Mouse (Mus musculus) erythroblast, embryonic 14.5 days (primary cell): ENCODE data around the gene Mchr1. TPM values are rescaled to one million over a fixed set of nuclear protein-coding genes. Genes with fewer than 3 reads are reported as not detected.

Experiments used
- H3K27me3 ChIP-seq: 2 replicates; pipeline ENCODE4 v1.6.1; 2012; ENCODE audit warnings: inconsistent platforms; ENCODE audit not compliant: control insufficient read depth
- H3K36me3 ChIP-seq: 2 replicates; pipeline ENCODE4 v1.6.1; 2012; ENCODE audit warnings: mild to moderate bottlenecking, inconsistent platforms; ENCODE audit not compliant: control insufficient read depth
- H3K4me1 ChIP-seq: 2 replicates; pipeline ENCODE4 v1.6.1; 2012; ENCODE audit warnings: inconsistent platforms; ENCODE audit not compliant: control insufficient read depth
- H3K4me3 ChIP-seq: replicated peaks from 2 replicates; pipeline ENCODE3; 2012; ENCODE audit warnings: moderate library complexity, mild to moderate bottlenecking, inconsistent platforms
- H3K9me3 ChIP-seq: 2 replicates; pipeline ENCODE4 v1.6.1; 2012; ENCODE audit warnings: low read length, inconsistent platforms, mixed read lengths; ENCODE audit not compliant: control insufficient read depth
- GATA1 ChIP-seq: IDR thresholded peaks from 2 replicates; pipeline ENCODE4 v1.6.1; 2012; ENCODE audit warnings: low read length, inconsistent platforms, mixed read lengths
- TAL1 ChIP-seq: IDR thresholded peaks from 3 replicates; pipeline ENCODE4 v1.6.1; 2012; ENCODE audit warnings: low read length, inconsistent platforms, mixed read lengths
- polyA plus RNA-seq: library from polyadenylated mRNA; stranded (reverse); fragments of >175 nt; gene quantifications from 2 replicates; pipeline ENCODE4 v1.2.3, GENCODE M21; 2012

The Mchr1 gene
- polyA plus RNA-seq, 1 experiment: not detected

- no peaks in the 10 kb centered on the region for H3K4me1 ChIP-seq
- no peak for TF ChIP-seq GATA1
- no peak for TF ChIP-seq TAL1
- H3K9me3 ChIP-seq: no peaks in the 10 kb centered on the region
- no peaks in the 10 kb centered on the region for H3K36me3 ChIP-seq
- H3K27me3 ChIP-seq: no peaks in the 10 kb centered on the region
- no peak overlapping the region for H3K4me3 ChIP-seq
Measured at GRCm38 (mm10) chr15:81255063-81255462, 19.8 kb downstream of the Mchr1 start.

GRCm38 (mm10) chr15:81258296-81258695 lies 23.0 kb downstream of the Mchr1 start:
- H3K9me3 ChIP-seq: no peaks in the 10 kb centered on the region
- no peaks in the 10 kb centered on the region for H3K4me1 ChIP-seq
- no peak overlapping the region for H3K4me3 ChIP-seq
- no peaks in the 10 kb centered on the region for H3K27me3 ChIP-seq
- TF ChIP-seq GATA1 (no peak), TAL1 (no peak)
- H3K36me3 ChIP-seq: no peaks in the 10 kb centered on the region

- Histone ChIP-seq H3K36me3 (no peaks in the 10 kb centered on the region), H3K4me1 (no peaks in the 10 kb centered on the region), H3K4me3 (no peak overlapping the region), H3K9me3 (no peaks in the 10 kb centered on the region), H3K27me3 (no peaks in the 10 kb centered on the region)
- TF ChIP-seq GATA1 (no peak), TAL1 (no peak)
Measured at GRCm38 (mm10) chr15:81259304-81259703, 24.0 kb downstream of the Mchr1 start.

- Histone ChIP-seq H3K4me1 (no peaks in the 10 kb centered on the region), H3K27me3 (no peaks in the 10 kb centered on the region), H3K9me3 (no peaks in the 10 kb centered on the region), H3K36me3 (no peaks in the 10 kb centered on the region), H3K4me3 (no peak overlapping the region)
- no peak for TF ChIP-seq GATA1
- no peak for TF ChIP-seq TAL1
Measured at GRCm38 (mm10) chr15:81260208-81260607, 24.9 kb downstream of the Mchr1 start.

GRCm38 (mm10) chr15:81264392-81265095 lies 29.2 kb downstream of the Mchr1 start:
- H3K27me3 ChIP-seq: no peaks in the 10 kb centered on the region
- no peak overlapping the region for H3K4me3 ChIP-seq
- H3K4me1 ChIP-seq: no peaks in the 10 kb centered on the region
- H3K9me3 ChIP-seq: no peaks in the 10 kb centered on the region
- no peaks in the 10 kb centered on the region for H3K36me3 ChIP-seq
- TF ChIP-seq TAL1: no peak
- no peak for TF ChIP-seq GATA1

GRCm38 (mm10) chr15:81267416-81267815 lies 32.1 kb downstream of the Mchr1 start:
- TF ChIP-seq GATA1 (no peak), TAL1 (no peak)

GRCm38 (mm10) chr15:81272305-81273053 lies 37.2 kb downstream of the Mchr1 start:
- no peaks in the 10 kb centered on the region for H3K4me1 ChIP-seq
- no peaks in the 10 kb centered on the region for H3K36me3 ChIP-seq
- no peak for TF ChIP-seq GATA1
- TF ChIP-seq TAL1: no peak
- no peaks in the 10 kb centered on the region for H3K9me3 ChIP-seq
- no peak overlapping the region for H3K4me3 ChIP-seq
- no peaks in the 10 kb centered on the region for H3K27me3 ChIP-seq

More at GRCm38 (mm10) chr15:81267416-81267815, 32.1 kb downstream of the Mchr1 start:
- H3K4me1 ChIP-seq: no peaks in the 10 kb centered on the region
- no peaks in the 10 kb centered on the region for H3K36me3 ChIP-seq
- H3K27me3 ChIP-seq: no peaks in the 10 kb centered on the region
- H3K9me3 ChIP-seq: no peaks in the 10 kb centered on the region
- H3K4me3 ChIP-seq: no peak overlapping the region

- H3K9me3 ChIP-seq: no peaks in the 10 kb centered on the region
- no peaks in the 10 kb centered on the region for H3K4me1 ChIP-seq
- no peaks in the 10 kb centered on the region for H3K36me3 ChIP-seq
- TF ChIP-seq TAL1: no peak
- TF ChIP-seq GATA1: no peak
- H3K27me3 ChIP-seq: no peaks in the 10 kb centered on the region
- H3K4me3 ChIP-seq: no peak overlapping the region
Measured at GRCm38 (mm10) chr15:81273361-81273760, 38.1 kb downstream of the Mchr1 start.

GRCm38 (mm10) chr15:81277928-81278327 lies 42.6 kb downstream of the Mchr1 start:
- Histone ChIP-seq H3K9me3 (no peaks in the 10 kb centered on the region), H3K36me3 (no peaks in the 10 kb centered on the region), H3K4me3 (no peak overlapping the region), H3K4me1 (no peaks in the 10 kb centered on the region), H3K27me3 (no peaks in the 10 kb centered on the region)
- TF ChIP-seq GATA1: no peak
- no peak for TF ChIP-seq TAL1
